Mouse (Mus musculus): ENCODE data around the gene Tnr. TPM values are rescaled to one million over a fixed set of nuclear protein-coding genes. Genes with fewer than 3 reads are reported as not detected.

The Tnr gene
- polyA plus RNA-seq, 1 experiment from 2014 or later: not detected

GRCm38 (mm10) chr1:159660620-159661501, 137.3 kb downstream of the Tnr start:
- no peak for ATAC-seq (ENCODE audit: insufficient read depth)
- no peak for DNase-seq
- no peak overlapping the region for H3K27ac ChIP-seq (ENCODE audit: low read depth)
- H3K27me3 ChIP-seq (ENCODE audit: insufficient read depth, low read length): no peaks in the 10 kb centered on the region
- no peaks in the 10 kb centered on the region for H3K36me3 ChIP-seq (ENCODE audit: insufficient read depth)
- H3K4me1 ChIP-seq (ENCODE audit: insufficient read depth): no peaks in the 10 kb centered on the region
- 55% methylated on average over 6 of the region's 6 CpGs for WGBS
- no peak overlapping the region for H3K9ac ChIP-seq
- no peak for TF ChIP-seq CTCF (IDR thresholded peaks at IDR 0.05; ENCODE audit: low read depth)
- H3K4me2 ChIP-seq: no peak overlapping the region
- no peak overlapping the region for H3K4me3 ChIP-seq (ENCODE audit: low read depth, low read length)
- H3K9me3 ChIP-seq (ENCODE audit: low read depth, low read length): no peaks in the 10 kb centered on the region

DNA sequence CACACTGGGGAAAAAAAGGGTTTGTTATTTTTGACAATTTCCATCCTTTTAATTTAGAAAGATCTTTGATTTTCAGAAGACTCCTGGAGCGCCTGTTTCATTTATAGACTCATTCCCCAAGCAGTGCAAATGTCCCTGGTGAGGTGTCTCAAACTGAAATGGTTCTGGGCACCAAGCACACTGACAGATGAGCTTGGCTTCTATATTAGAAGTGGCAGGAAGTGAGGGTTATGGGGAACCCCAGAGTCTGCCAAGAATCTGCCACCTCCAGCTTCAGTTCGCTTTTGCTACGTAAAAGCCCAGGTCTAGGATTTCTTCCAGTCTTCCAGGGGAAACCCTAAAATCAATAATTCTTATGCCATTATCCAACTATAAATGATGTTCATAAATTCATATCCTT, 140.9 kb downstream of the Tnr start:
- no peaks in the 10 kb centered on the region for H3K27me3 ChIP-seq (ENCODE audit: insufficient read depth, low read length)
- no peak overlapping the region for H3K27ac ChIP-seq (ENCODE audit: low read depth)
- no peak overlapping the region for H3K4me2 ChIP-seq
- WGBS: 77% methylated on average over 3 of the region's 3 CpGs
- no peak for ATAC-seq (ENCODE audit: insufficient read depth)
- no peaks in the 10 kb centered on the region for H3K9me3 ChIP-seq (ENCODE audit: low read depth, low read length)
- H3K36me3 ChIP-seq (ENCODE audit: insufficient read depth): no peaks in the 10 kb centered on the region
- TF ChIP-seq CTCF (IDR thresholded peaks at IDR 0.05; ENCODE audit: low read depth): no peak
- no peak overlapping the region for H3K9ac ChIP-seq
- no peak overlapping the region for H3K4me3 ChIP-seq (ENCODE audit: low read depth, low read length)
- H3K4me1 ChIP-seq (ENCODE audit: insufficient read depth): no peaks in the 10 kb centered on the region
- no peak for DNase-seq

- no peak overlapping the region for H3K4me3 ChIP-seq (ENCODE audit: low read depth, low read length)
- no peaks in the 10 kb centered on the region for H3K4me1 ChIP-seq (ENCODE audit: insufficient read depth)
- H3K27me3 ChIP-seq (ENCODE audit: insufficient read depth, low read length): no peaks in the 10 kb centered on the region
- no peak for TF ChIP-seq CTCF (IDR thresholded peaks at IDR 0.05; ENCODE audit: low read depth)
- H3K4me2 ChIP-seq: no peak overlapping the region
- WGBS: 80% methylated on average over 4 of the region's 4 CpGs
- no peak overlapping the region for H3K27ac ChIP-seq (ENCODE audit: low read depth)
- ATAC-seq (ENCODE audit: insufficient read depth) (no peak), DNase-seq (no peak)
- no peak overlapping the region for H3K9ac ChIP-seq
- no peaks in the 10 kb centered on the region for H3K36me3 ChIP-seq (ENCODE audit: insufficient read depth)
- H3K9me3 ChIP-seq (ENCODE audit: low read depth, low read length): no peaks in the 10 kb centered on the region
Measured at GRCm38 (mm10) chr1:159664945-159665344, 141.4 kb downstream of the Tnr start.

GRCm38 (mm10) chr1:159670629-159671150, 147.1 kb downstream of the Tnr start:
- WGBS: 32% methylated on average over 16 of the region's 16 CpGs
- peak; percentile 80 for DNase-seq
- peak; percentile 84 for ATAC-seq (ENCODE audit: insufficient read depth)
- Histone ChIP-seq H3K9ac (no peak overlapping the region), H3K27me3 (ENCODE audit: insufficient read depth, low read length) (no peaks in the 10 kb centered on the region), H3K4me3 (ENCODE audit: low read depth, low read length) (no peak overlapping the region), H3K9me3 (ENCODE audit: low read depth, low read length) (no peaks in the 10 kb centered on the region), H3K4me1 (ENCODE audit: insufficient read depth) (no peaks in the 10 kb centered on the region), H3K4me2 (no peak overlapping the region; the same call in 1 of the 2 replicates), H3K27ac (ENCODE audit: low read depth) (no peak overlapping the region), H3K36me3 (ENCODE audit: insufficient read depth) (no peaks in the 10 kb centered on the region)
- no peak for TF ChIP-seq CTCF (IDR thresholded peaks at IDR 0.05; ENCODE audit: low read depth)

GRCm38 (mm10) chr1:159671181-159671580, 147.6 kb downstream of the Tnr start:
- no peaks in the 10 kb centered on the region for H3K4me1 ChIP-seq (ENCODE audit: insufficient read depth)
- ATAC-seq (ENCODE audit: insufficient read depth) (no peak), DNase-seq (no peak)
- no peaks in the 10 kb centered on the region for H3K9me3 ChIP-seq (ENCODE audit: low read depth, low read length)
- TF ChIP-seq CTCF (IDR thresholded peaks at IDR 0.05; ENCODE audit: low read depth): no peak
- H3K27ac ChIP-seq (ENCODE audit: low read depth): no peak overlapping the region
- H3K4me3 ChIP-seq (ENCODE audit: low read depth, low read length): no peak overlapping the region
- 85% methylated on average over 8 of the region's 8 CpGs for WGBS
- no peak overlapping the region for H3K4me2 ChIP-seq
- H3K9ac ChIP-seq: no peak overlapping the region
- no peaks in the 10 kb centered on the region for H3K36me3 ChIP-seq (ENCODE audit: insufficient read depth)
- no peaks in the 10 kb centered on the region for H3K27me3 ChIP-seq (ENCODE audit: insufficient read depth, low read length)

GRCm38 (mm10) chr1:159674240-159674639, 150.7 kb downstream of the Tnr start:
- no peak for ATAC-seq (ENCODE audit: insufficient read depth)
- no peaks in the 10 kb centered on the region for H3K36me3 ChIP-seq (ENCODE audit: insufficient read depth)
- no peaks in the 10 kb centered on the region for H3K4me1 ChIP-seq (ENCODE audit: insufficient read depth)
- H3K9ac ChIP-seq: no peak overlapping the region
- H3K9me3 ChIP-seq (ENCODE audit: low read depth, low read length): no peaks in the 10 kb centered on the region
- no peak for DNase-seq
- H3K27me3 ChIP-seq (ENCODE audit: insufficient read depth, low read length): no peaks in the 10 kb centered on the region
- WGBS: 39% methylated on average over 1 of the region's 1 CpGs
- no peak overlapping the region for H3K4me2 ChIP-seq
- TF ChIP-seq CTCF (IDR thresholded peaks at IDR 0.05; ENCODE audit: low read depth): no peak
- no peak overlapping the region for H3K27ac ChIP-seq (ENCODE audit: low read depth)
- H3K4me3 ChIP-seq (ENCODE audit: low read depth, low read length): no peak overlapping the region

- no peak overlapping the region for H3K27ac ChIP-seq (ENCODE audit: low read depth)
- no peaks in the 10 kb centered on the region for H3K27me3 ChIP-seq (ENCODE audit: insufficient read depth, low read length)
- H3K4me1 ChIP-seq (ENCODE audit: insufficient read depth): no peaks in the 10 kb centered on the region
- ATAC-seq (ENCODE audit: insufficient read depth) (no peak), DNase-seq (no peak)
- H3K4me2 ChIP-seq: no peak overlapping the region
- H3K9me3 ChIP-seq (ENCODE audit: low read depth, low read length): no peaks in the 10 kb centered on the region
- TF ChIP-seq CTCF (IDR thresholded peaks at IDR 0.05; ENCODE audit: low read depth): no peak
- H3K36me3 ChIP-seq (ENCODE audit: insufficient read depth): no peaks in the 10 kb centered on the region
- no peak overlapping the region for H3K9ac ChIP-seq
- H3K4me3 ChIP-seq (ENCODE audit: low read depth, low read length): no peak overlapping the region
- 48% methylated on average over 4 of the region's 4 CpGs for WGBS
Measured at GRCm38 (mm10) chr1:159675472-159675871, 151.9 kb downstream of the Tnr start.

Data from lung, embryonic 14.5 days (tissue).